Mouse (Mus musculus) intestine, embryonic 14.5 days (tissue): ENCODE results near the gene Gm10271. TPM values are rescaled to one million over a fixed set of nuclear protein-coding genes. Genes with fewer than 3 reads are reported as not detected.

Experiments used
- ATAC-seq: fragments of 200-750 bp; cut with Nextera tagmentation; replicated peaks from 2 replicates; pipeline ENCODE4 v1.8.0; 2017; ENCODE audit warnings: low read depth, moderate number of reproducible peaks, moderate TSS enrichment, moderate library complexity; ENCODE audit not compliant: low FRiP score, low TSS enrichment
- DNase-seq: peaks from one replicate; pipeline ENCODE4 v3.0.0-alpha.2; 2018; ENCODE audit warnings: low spot score
- H3K27ac ChIP-seq: fragments of 300-500 bp; sonication (generic); 2 replicates; pipeline ENCODE4 v1.5.1; 2014; ENCODE audit warnings: low read depth, mild to moderate bottlenecking, control low read depth
- H3K27me3 ChIP-seq: fragments of 300-500 bp; sonication (generic); replicated peaks from 2 replicates; pipeline ENCODE4 v1.6.1; 2014; ENCODE audit warnings: low read length, control low read depth; ENCODE audit not compliant: control insufficient read depth, insufficient read depth
- H3K36me3 ChIP-seq: fragments of 300-500 bp; sonication (generic); 2 replicates; pipeline ENCODE4 v1.6.1; 2014; ENCODE audit warnings: low read length, control low read depth; ENCODE audit not compliant: control insufficient read depth, insufficient read depth
- H3K4me1 ChIP-seq: fragments of 300-500 bp; sonication (generic); replicated peaks from 2 replicates; pipeline ENCODE4 v1.6.1; 2014; ENCODE audit warnings: low read length, control low read depth, mixed read lengths; ENCODE audit not compliant: control insufficient read depth, insufficient read depth
- H3K4me2 ChIP-seq: fragments of 300-500 bp; sonication (generic); 2 replicates; pipeline ENCODE4 v1.6.1; 2014; ENCODE audit warnings: low read length
- H3K4me3 ChIP-seq: fragments of 300-500 bp; sonication (generic); 2 replicates; pipeline ENCODE4 v1.5.1; 2014; ENCODE audit warnings: low read depth, low read length, control low read depth, mixed read lengths
- H3K9ac ChIP-seq: fragments of 300-500 bp; sonication (generic); 2 replicates; pipeline ENCODE4 v1.6.1; 2014; ENCODE audit warnings: mild to moderate bottlenecking, low read length
- H3K9me3 ChIP-seq: fragments of 300-500 bp; sonication (generic); 2 replicates; pipeline ENCODE4 v1.6.1; 2016; ENCODE audit warnings: low read length, control low read depth; ENCODE audit not compliant: control insufficient read depth
- WGBS: fragments of 180-500 bp; shearing (Covaris S2); extraction: QIAGEN DNeasy Blood & Tissue Kit; methylation state at CpG from one replicate; pipeline ENCODE4 v1.1.7; 2014; 5-methylcytosine and 5-hydroxymethylcytosine counted together
- polyA plus RNA-seq: library from polyadenylated mRNA; unstranded; fragments of >200 nt; fragmentation: Nextera tagmentation; extraction: Ambion mirVana; gene quantifications from 2 replicates; pipeline ENCODE4 v1.2.1, GENCODE M21; 2014

The Gm10271 gene
- polyA plus RNA-seq, 1 experiment from 2014 or later = not detected

- Histone ChIP-seq H3K9me3 (no peaks in the 10 kb centered on the region), H3K4me1 (no peaks in the 10 kb centered on the region; the same call in 1 of the 2 replicates), H3K9ac (no peak overlapping the region), H3K4me2 (no peak overlapping the region), H3K27ac (no peak overlapping the region), H3K4me3 (no peak overlapping the region), H3K27me3 (no peaks in the 10 kb centered on the region), H3K36me3 (no peaks in the 10 kb centered on the region)
- no peak for DNase-seq
- no peak for ATAC-seq
- WGBS = 66% methylated on average over 12 of the region's 12 CpGs
Observed at GRCm38 (mm10) chr10:116984836-116985235, 12.4 kb upstream of the Gm10271 start.

DNA sequence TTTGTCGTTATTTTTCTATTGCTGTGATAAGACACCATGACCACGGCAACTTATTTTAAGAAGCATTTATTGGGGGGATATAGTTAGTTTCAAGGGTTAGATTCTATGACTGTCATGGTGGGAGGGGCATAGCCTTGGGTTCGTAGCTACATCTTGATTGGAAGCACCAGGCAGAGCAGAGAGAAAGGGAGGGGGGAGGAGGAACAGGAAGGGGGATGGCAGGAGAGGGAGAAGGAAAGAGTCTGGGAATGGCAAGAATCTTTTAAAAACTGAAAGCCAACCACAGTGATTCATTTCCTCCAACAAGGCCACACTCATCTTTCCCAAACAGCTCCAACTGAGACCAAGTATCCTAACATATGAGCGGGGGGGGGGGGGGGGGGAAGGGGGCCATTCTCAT is 10.1 kb upstream of the Gm10271 start:
- H3K4me2 ChIP-seq = no peak overlapping the region
- DNase-seq = no peak
- no peaks in the 10 kb centered on the region for H3K36me3 ChIP-seq
- no peaks in the 10 kb centered on the region for H3K9me3 ChIP-seq
- no peak for ATAC-seq
- H3K27ac ChIP-seq = no peak overlapping the region
- no peak overlapping the region for H3K4me3 ChIP-seq
- H3K4me1 ChIP-seq = no peaks in the 10 kb centered on the region; the same call in 1 of the 2 replicates
- no peaks in the 10 kb centered on the region for H3K27me3 ChIP-seq
- H3K9ac ChIP-seq = no peak overlapping the region
- 62% methylated on average over 3 of the region's 4 CpGs for WGBS

DNA sequence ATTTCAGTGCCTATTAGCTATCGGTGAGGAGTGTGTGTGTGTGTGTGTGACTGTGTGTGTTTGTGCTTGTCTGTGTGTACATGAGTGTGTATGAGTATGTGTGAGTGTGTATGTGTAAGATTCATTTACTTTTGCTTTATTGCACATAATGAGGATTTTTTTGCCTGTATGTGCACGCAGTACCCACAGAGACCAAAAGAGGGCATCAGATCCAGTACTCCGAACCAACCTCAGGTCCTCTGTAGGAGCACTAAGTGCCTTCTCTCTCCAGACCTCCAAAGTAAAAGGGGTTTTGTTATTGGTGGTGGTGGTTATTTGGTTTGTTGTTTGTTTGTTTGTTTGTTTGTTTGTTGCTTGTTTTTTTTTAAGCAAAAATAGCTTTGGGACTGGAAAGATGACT is 8.5 kb upstream of the Gm10271 start:
- Histone ChIP-seq H3K27ac (no peak overlapping the region), H3K9ac (no peak overlapping the region), H3K4me3 (no peak overlapping the region), H3K27me3 (no peaks in the 10 kb centered on the region), H3K36me3 (no peaks in the 10 kb centered on the region), H3K4me2 (no peak overlapping the region), H3K4me1 (no peaks in the 10 kb centered on the region), H3K9me3 (no peaks in the 10 kb centered on the region)
- DNase-seq = peak; percentile 61
- 83% methylated on average over 3 of the region's 3 CpGs for WGBS
- ATAC-seq = no peak

DNA sequence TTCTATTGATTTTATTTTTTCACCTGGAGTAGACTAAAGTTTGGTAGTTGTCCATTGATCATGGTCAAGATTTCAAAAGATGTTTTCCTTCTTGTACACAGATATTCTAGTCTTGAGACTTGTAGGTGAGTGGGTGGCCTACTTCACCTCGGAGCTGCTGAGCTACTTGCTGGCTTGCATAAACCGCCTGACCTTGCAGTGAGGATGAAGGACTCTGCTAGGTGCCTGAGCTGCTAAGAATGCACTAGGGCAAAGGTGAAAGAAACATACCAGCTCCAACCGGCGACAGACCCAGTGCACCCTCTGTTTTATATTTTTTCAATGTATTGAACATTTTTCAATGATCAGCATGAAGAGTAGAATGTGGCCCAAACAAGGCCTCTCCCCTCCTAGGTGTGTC is 7.9 kb upstream of the Gm10271 start:
- Histone ChIP-seq H3K4me2 (no peak overlapping the region), H3K4me1 (no peaks in the 10 kb centered on the region), H3K4me3 (no peak overlapping the region), H3K27me3 (no peaks in the 10 kb centered on the region), H3K36me3 (no peaks in the 10 kb centered on the region), H3K9me3 (no peaks in the 10 kb centered on the region), H3K27ac (no peak overlapping the region), H3K9ac (no peak overlapping the region)
- WGBS = 68% methylated on average over 4 of the region's 4 CpGs
- ATAC-seq = no peak
- DNase-seq = no peak

DNA sequence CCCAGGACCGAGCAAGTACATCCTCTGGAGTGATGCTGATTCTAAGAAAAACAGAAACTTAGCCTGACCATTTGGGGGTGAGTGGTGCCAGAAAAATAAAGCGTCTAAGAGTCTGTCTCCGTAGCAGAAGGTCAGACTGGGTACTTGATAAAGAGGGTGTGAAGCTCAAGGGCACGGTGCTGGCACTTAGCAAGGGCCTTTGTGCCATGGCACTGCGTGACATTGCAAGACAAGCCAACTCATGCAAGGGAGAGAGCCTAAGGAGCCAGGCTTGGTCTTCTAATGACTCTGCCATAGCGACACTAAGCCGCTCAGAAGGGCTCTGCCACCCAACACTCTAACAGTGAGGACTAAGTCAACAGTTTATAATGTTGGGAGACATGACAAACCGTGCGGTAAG is 6.4 kb upstream of the Gm10271 start:
- H3K36me3 ChIP-seq = no peaks in the 10 kb centered on the region
- no peak for DNase-seq
- no peaks in the 10 kb centered on the region for H3K9me3 ChIP-seq
- ATAC-seq = no peak
- WGBS = 91% methylated on average over 9 of the region's 9 CpGs
- no peaks in the 10 kb centered on the region for H3K27me3 ChIP-seq
- H3K4me2 ChIP-seq = no peak overlapping the region
- no peaks in the 10 kb centered on the region for H3K4me1 ChIP-seq
- no peak overlapping the region for H3K27ac ChIP-seq
- H3K9ac ChIP-seq = no peak overlapping the region
- H3K4me3 ChIP-seq = no peak overlapping the region

DNA sequence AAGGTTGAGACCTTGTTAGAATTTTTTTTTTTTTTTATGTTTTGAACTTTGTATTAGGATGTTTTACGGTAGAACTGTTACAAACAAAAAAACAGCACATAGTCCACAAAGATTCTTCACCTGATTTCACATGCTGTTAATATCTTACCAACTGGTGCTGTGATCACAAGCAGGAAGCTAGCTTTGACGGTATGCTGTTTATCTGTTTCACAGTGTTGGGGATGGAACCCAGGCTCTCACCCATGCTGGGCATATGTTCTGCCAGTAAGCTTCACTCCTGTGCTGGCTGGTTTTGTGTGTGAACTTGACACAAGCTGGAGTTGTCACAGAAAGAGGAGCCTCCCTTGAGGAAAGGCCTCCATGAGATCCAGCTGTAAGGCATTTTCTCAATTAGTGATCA is 5.4 kb upstream of the Gm10271 start:
- Histone ChIP-seq H3K27ac (no peak overlapping the region), H3K4me3 (no peak overlapping the region), H3K27me3 (no peaks in the 10 kb centered on the region), H3K4me2 (no peak overlapping the region), H3K9ac (no peak overlapping the region), H3K9me3 (no peaks in the 10 kb centered on the region), H3K36me3 (no peaks in the 10 kb centered on the region), H3K4me1 (no peaks in the 10 kb centered on the region)
- DNase-seq (no peak), ATAC-seq (no peak)
- 77% methylated on average over 2 of the region's 2 CpGs for WGBS

- Histone ChIP-seq H3K36me3 (no peaks in the 10 kb centered on the region), H3K4me1 (no peaks in the 10 kb centered on the region), H3K9me3 (no peaks in the 10 kb centered on the region), H3K27me3 (no peaks in the 10 kb centered on the region), H3K4me2 (no peak overlapping the region), H3K27ac (no peak overlapping the region), H3K4me3 (no peak overlapping the region), H3K9ac (no peak overlapping the region)
- DNase-seq = no peak
- WGBS = 22% methylated on average over 4 of the region's 4 CpGs
- no peak for ATAC-seq
Observed at GRCm38 (mm10) chr10:116977455-116977854, 5.0 kb upstream of the Gm10271 start.

- H3K4me3 ChIP-seq = no peak overlapping the region
- WGBS = 89% methylated on average over 4 of the region's 4 CpGs
- H3K4me2 ChIP-seq = no peak overlapping the region
- no peaks in the 10 kb centered on the region for H3K36me3 ChIP-seq
- DNase-seq = no peak
- no peak overlapping the region for H3K27ac ChIP-seq
- H3K4me1 ChIP-seq = no peaks in the 10 kb centered on the region
- H3K9me3 ChIP-seq = no peaks in the 10 kb centered on the region
- no peak overlapping the region for H3K9ac ChIP-seq
- no peaks in the 10 kb centered on the region for H3K27me3 ChIP-seq
- ATAC-seq = no peak
Observed at GRCm38 (mm10) chr10:116968741-116969140, 3.7 kb downstream of the Gm10271 start.

GRCm38 (mm10) chr10:116966065-116966464 is 6.3 kb downstream of the Gm10271 start:
- no peak for DNase-seq
- no peak for ATAC-seq
- whole genome bisulfite sequencing = 79% methylated on average over 6 of the region's 6 CpGs

More at GRCm38 (mm10) chr10:116966065-116966464, 6.3 kb downstream of the Gm10271 start:
- no peak overlapping the region for H3K4me2 ChIP-seq
- H3K27me3 ChIP-seq = no peaks in the 10 kb centered on the region
- H3K4me3 ChIP-seq = no peak overlapping the region
- H3K4me1 ChIP-seq = no peaks in the 10 kb centered on the region
- H3K9me3 ChIP-seq = no peaks in the 10 kb centered on the region
- H3K9ac ChIP-seq = no peak overlapping the region
- no peaks in the 10 kb centered on the region for H3K36me3 ChIP-seq
- H3K27ac ChIP-seq = no peak overlapping the region
